Mouse (Mus musculus) olfactory bulb, adult 2 months (tissue): Measurements from ENCODE around the gene Ahnak2. TPM values are rescaled to one million over a fixed set of nuclear protein-coding genes. Genes with fewer than 3 reads are reported as not detected.

Source experiments
- H3K27ac ChIP-seq: fragments of 200-500 bp; 2 replicates; pipeline ENCODE4 v1.5.1; 2012; ENCODE audit warnings: low read depth, low read length; ENCODE audit not compliant: insufficient read depth
- H3K4me1 ChIP-seq: fragments of 200-500 bp; 2 replicates; pipeline ENCODE4 v1.6.1; 2012; ENCODE audit warnings: low read length; ENCODE audit not compliant: control insufficient read depth, insufficient read depth
- H3K4me3 ChIP-seq: fragments of 200-500 bp; 2 replicates; pipeline ENCODE4 v1.5.1; 2012; ENCODE audit warnings: mild to moderate bottlenecking, low read depth, low read length, moderate library complexity; ENCODE audit not compliant: insufficient read depth
- CTCF ChIP-seq: fragments of 200-500 bp; IDR thresholded peaks from 2 replicates; pipeline ENCODE4 v1.5.1; 2012; ENCODE audit warnings: low read depth, mild to moderate bottlenecking, low read length, moderate library complexity; ENCODE audit not compliant: insufficient read depth
- POLR2A ChIP-seq: fragments of 200-500 bp; IDR thresholded peaks from 2 replicates; pipeline ENCODE4 v1.6.1; 2012; ENCODE audit warnings: mild to moderate bottlenecking, low read depth, low read length, moderate library complexity; ENCODE audit not compliant: insufficient read depth
- WGBS: fragments of 180-500 bp; shearing (Covaris S2); methylation state at CpG from one replicate; pipeline ENCODE4 v1.1.7; 2018; 5-methylcytosine and 5-hydroxymethylcytosine counted together
- polyA plus RNA-seq: library from polyadenylated mRNA; stranded (reverse); fragments of >200 nt; gene quantifications from 2 replicates; pipeline ENCODE4 v1.2.4, GENCODE M21; 2012; ENCODE audit warnings: low replicate concordance; ENCODE audit not compliant: missing spikeins, insufficient read depth, insufficient read length

Ahnak2 gene
- polyA plus RNA-seq, 1 experiment = not detected

DNA sequence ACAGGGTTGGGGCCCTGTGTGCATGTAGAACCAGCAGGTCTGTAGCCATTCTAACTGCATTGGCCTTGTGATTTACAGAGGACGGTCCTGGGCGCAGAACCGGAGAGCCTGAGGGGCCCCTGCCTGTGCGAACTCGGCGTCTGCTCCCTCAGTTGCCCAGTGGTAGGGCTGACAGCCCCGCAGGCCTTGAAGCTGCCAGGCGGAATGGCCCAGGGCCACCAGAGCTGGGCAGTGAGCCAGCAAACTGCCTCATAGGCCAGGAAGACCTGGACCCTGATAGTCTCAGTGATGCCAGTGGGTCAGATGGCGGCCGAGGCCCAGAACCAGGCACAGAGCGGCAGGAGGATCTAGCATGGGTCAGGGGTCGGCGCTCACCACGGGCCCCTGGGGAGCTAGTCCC, 64.7 kb downstream of the Ahnak2 start:
- WGBS = 66% methylated on average over 14 of the region's 14 CpGs
- no peak overlapping the region for H3K27ac ChIP-seq
- TF ChIP-seq CTCF (no peak), POLR2A (no peak)
- H3K4me3 ChIP-seq = no peak overlapping the region
- peaks cover 5% of the 10 kb centered on the region for H3K4me1 ChIP-seq

DNA sequence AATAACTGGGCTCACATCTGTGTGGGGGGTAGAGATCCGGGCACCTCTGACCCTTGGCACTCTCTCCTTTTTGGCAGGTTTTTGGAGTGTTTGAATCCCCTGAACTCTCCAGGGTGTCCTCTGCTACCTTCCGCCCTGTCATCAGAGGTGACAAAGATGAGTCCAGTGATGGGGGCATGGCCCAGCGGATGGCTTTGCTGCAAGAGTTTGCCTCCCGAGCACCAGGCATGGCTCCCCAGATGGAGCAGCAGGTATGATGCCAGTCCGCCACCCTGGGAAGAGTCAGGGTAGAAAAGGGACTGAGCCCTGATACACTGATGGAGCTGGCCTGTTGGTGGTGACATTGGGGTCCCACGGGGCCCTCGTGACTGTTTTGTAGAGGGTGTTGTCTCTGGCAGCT, 65.4 kb downstream of the Ahnak2 start:
- Histone ChIP-seq H3K4me1 (no peaks in the 10 kb centered on the region), H3K4me3 (no peak overlapping the region), H3K27ac (no peak overlapping the region)
- TF ChIP-seq POLR2A (no peak), CTCF (no peak)
- WGBS = 87% methylated on average over 7 of the region's 7 CpGs

DNA sequence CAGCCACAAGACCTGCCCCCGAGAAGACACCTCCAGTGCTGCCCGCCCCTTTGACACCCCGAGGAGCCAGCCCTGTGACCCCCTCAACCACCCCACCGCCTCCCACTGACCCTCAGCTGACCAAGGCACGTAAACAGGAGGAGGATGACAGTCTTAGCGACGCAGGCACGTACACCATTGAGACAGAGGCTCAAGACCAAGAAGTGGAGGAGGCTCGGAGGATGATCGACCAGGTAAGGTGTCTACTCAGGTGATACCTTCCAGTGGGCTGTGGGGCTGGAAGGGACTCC, 65.9 kb downstream of the Ahnak2 start:
- Histone ChIP-seq H3K27ac (no peak overlapping the region), H3K4me3 (no peak overlapping the region), H3K4me1 (no peaks in the 10 kb centered on the region)
- TF ChIP-seq CTCF (no peak), POLR2A (no peak)
- WGBS = 96% methylated on average over 10 of the region's 10 CpGs

DNA sequence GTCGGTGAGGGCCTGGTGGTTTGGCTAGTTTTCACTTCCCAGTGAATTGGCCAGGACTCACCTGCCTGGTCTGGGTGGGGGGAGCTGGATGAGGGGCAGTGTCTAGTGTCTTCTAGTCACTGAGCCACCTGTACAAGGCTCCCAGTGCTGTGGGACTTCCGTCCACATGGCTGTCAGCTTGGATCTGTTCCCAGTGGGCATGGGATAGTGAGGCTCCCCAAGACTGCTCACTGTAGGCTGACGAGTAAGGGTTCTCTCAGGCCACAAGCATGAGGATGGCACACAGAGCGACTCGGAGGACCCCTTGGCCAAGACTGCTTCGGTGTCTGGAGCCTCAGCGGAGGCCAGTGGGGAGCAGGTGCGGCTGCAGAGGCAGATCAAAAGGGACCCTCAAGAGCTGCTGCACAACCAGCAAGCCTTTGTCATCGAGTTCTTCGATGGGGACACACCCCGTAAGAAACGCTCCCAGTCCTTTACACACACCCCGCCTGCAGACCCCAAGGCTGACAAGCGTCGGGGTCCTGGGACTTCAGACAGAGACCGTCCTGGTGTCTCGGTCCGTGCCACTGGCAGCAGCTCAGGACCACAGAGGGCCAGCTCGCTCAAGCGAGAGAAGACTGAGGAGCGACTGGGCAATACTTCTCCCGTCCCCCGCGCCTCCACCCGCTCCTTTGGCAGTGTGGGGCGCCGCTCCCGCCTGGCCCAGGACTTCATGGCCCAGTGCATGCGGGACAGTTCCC, 66.4 kb downstream of the Ahnak2 start:
- WGBS = 83% methylated on average over 29 of the region's 29 CpGs

DNA sequence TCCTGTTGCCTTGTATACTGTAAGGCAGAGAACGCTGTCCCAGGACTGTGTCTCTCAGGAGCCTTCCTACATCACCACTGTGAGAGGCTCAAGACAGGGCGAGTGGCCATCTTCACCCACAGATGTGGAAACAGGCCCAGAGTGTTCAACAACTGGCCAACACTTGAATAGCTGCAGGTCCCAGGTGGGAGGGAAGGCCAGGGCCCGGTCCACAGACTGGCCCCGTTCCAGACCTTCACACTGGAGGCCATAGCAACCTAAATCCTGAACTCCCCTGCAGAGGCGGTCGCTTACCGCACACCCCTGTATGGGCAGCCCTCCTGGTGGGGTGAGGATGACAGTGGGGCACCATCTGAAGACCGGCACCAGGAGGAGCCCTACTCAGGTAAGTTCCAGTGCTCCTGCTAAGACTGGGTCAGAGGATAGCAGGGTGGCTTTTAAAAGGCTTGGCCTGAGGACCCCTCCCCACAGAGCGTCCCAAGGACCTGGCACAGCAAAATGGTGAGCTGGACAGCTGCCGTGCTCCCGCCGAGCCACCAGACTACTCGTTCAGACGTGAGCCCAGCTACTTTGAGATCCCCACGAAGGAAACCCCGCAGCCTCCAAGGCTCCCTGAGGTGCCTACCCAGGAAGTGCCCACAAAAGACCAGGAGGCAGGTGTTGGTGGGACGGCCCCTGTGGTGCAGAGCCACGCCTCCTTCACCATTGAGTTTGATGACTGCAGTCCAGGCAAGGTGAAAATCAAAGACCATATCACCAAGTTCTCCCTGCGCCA, 67.4 kb downstream of the Ahnak2 start:
- TF ChIP-seq CTCF (no peak), POLR2A (no peak)
- Histone ChIP-seq H3K4me1 (no peaks in the 10 kb centered on the region), H3K27ac (no peak overlapping the region), H3K4me3 (no peak overlapping the region)
- 86% methylated on average over 19 of the region's 19 CpGs for WGBS

More for the DNA sequence above, 66.4 kb downstream of the Ahnak2 start:
- Histone ChIP-seq H3K4me3 (no peak overlapping the region), H3K27ac (no peak overlapping the region), H3K4me1 (no peaks in the 10 kb centered on the region)
- TF ChIP-seq POLR2A (no peak), CTCF (no peak)

DNA sequence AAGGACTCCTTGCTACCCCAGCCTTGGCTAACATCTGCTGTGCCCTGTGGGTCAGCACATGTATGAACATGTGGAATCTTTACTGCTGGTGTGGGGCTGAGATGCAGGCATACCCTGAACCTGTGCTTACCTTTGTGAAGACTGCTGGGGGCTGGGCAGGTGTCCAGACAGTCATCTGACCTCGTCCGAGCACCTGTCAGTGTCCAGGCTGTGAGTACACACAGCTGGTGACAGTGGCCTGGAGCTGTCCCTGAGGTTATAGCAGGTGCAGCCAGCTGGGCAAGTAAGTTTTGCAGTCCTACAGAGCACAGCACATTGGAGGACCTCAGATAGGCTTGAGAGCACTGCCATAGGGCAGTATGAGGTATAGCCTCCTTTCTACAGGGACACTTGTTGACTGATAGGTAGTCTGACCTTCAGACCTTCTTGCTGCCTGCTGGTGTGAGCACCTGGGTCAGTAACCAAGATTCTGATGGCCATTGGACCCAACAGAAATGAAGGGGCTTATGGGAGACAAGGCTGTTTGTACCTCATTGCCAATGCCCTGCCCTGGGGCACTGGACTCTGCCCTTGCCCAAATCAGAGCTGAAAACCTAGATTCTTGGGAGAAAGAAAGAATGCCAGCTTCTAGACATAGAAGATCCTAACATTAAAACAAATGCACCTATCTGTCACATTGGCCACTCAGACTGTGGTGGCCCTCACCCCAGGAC, 68.2 kb downstream of the Ahnak2 start:
- H3K4me1 ChIP-seq = peaks cover 2% of the 10 kb centered on the region; the same call in 1 of the 2 replicates
- no peak overlapping the region for H3K27ac ChIP-seq
- WGBS = 77% methylated on average over 2 of the region's 2 CpGs
- H3K4me3 ChIP-seq = no peak overlapping the region
- no peak for TF ChIP-seq POLR2A
- no peak for TF ChIP-seq CTCF

DNA sequence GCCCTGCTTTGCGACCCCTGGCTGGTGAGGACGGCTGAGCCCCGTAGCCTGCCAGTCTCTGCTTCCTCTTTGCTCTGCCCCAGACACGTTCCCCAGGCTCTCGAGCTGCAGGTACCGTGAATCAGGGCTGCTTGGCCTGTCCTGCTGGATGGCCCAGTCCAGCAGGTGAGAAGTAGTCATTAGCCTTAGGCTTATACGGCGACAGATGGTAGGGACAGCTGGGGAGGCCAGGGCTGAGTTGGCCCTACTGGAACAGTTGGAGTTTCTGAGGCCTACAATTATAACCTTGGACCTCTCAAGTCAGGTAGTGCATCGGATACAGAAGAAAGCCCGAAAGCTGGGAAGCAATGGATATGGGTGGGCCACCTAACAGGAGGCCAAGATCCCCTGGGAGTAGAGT, 69.9 kb downstream of the Ahnak2 start:
- no peak overlapping the region for H3K4me3 ChIP-seq
- H3K4me1 ChIP-seq = peaks cover 6% of the 10 kb centered on the region; the same call in 1 of the 2 replicates
- no peak overlapping the region for H3K27ac ChIP-seq
- TF ChIP-seq POLR2A (no peak), CTCF (no peak)
- 95% methylated on average over 10 of the region's 10 CpGs for WGBS

DNA sequence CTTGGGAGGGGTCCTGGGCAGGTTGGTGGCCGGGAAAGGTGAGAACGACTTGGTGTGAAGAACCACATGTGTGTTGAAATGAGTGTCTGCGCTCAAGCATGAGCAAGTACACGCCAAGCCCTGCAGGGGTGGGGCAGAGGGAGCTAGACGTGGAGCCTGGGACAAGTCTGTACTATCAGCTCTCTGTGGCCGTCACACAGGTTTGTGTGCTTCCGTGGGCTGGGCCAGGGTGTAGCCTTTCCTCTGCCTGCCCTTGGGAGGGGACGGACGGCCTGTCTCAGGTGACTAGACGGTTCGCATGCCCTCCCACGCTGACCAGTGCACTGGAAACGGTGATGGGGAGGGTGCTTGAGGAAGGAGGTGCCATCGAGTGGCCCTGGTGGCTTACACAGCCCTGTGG, 71.6 kb downstream of the Ahnak2 start:
- H3K4me3 ChIP-seq = no peak overlapping the region
- no peak overlapping the region for H3K27ac ChIP-seq
- no peak for TF ChIP-seq CTCF
- TF ChIP-seq POLR2A = no peak
- H3K4me1 ChIP-seq = peaks cover 14% of the 10 kb centered on the region
- WGBS = 84% methylated on average over 14 of the region's 14 CpGs

DNA sequence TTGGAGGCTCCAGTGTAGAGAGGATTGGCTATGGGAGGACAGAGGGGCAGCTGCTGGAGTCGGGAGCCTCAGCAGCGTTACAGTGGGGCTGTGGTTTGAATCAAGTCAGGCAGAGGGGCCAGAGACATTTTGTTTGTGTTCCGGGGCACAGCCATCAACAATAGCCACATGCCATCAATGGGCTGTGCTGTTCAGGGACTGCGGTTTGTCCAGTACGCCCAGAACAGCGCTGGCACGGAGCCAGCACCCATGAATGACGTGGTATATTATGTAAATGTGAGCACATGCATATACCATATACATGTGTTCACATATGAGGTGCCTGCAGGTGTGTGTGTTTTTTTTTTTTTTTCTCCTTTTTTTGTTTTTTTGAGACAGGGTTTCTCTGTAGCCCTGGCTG, 74.7 kb downstream of the Ahnak2 start:
- peaks cover 34% of the 10 kb centered on the region for H3K4me1 ChIP-seq

More for the DNA sequence above, 74.7 kb downstream of the Ahnak2 start:
- WGBS = 58% methylated on average over 8 of the region's 8 CpGs
- Histone ChIP-seq H3K27ac (no peak overlapping the region), H3K4me3 (no peak overlapping the region)
- TF ChIP-seq POLR2A (no peak), CTCF (no peak)
